Mouse (Mus musculus): ENCODE data around the gene Disp2.

DNA sequence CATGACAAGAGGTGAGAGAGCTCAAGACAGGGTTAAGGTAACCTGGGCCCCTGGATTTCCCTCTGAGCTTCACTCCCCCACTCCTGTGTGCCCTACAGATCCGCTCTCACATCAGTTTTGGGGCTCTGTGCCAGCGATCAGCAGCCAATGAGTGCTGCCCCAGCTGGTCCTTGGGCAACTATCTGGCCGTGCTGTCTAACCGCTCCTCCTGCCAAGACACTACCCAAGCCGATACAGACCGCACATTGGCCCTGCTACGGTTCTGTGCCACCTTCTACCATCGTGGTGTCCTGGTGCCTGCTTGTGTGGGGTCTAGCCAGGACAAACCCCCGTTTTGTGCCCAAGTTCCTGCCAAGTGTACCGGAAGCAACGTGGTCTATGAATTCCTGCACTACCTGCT is 10.0 kb downstream of the Disp2 start:
- TF ChIP-seq POLR2A (IDR thresholded peaks at IDR 0.05; ENCODE audit: control insufficient read depth, extremely low read depth, insufficient read depth, low read length, poor library complexity) (no peak), CTCF (IDR thresholded peaks at IDR 0.05; ENCODE audit: borderline replicate concordance, control insufficient read depth, extremely low read depth, insufficient read depth, low read length, poor library complexity) (no peak)
